Mouse (Mus musculus) neural tube, embryonic 11.5 days (tissue): ENCODE results near the gene Adam15. TPM values are rescaled to one million over a fixed set of nuclear protein-coding genes. Genes with fewer than 3 reads are reported as not detected.

Experiments used
- ATAC-seq: fragments of 200-750 bp; cut with Nextera tagmentation; 2 replicates; pipeline ENCODE4 v1.8.0; 2017; ENCODE audit warnings: moderate number of reproducible peaks, mild to moderate bottlenecking, moderate TSS enrichment, moderate library complexity; ENCODE audit not compliant: insufficient read depth, low FRiP score, low TSS enrichment
- DNase-seq: peaks from one replicate; pipeline ENCODE4 v3.0.0-alpha.2; 2015; ENCODE audit warnings: low spot score
- H3K27ac ChIP-seq: fragments of 300-500 bp; sonication (generic); 2 replicates; pipeline ENCODE4 v1.5.1; 2014; ENCODE audit warnings: low read depth, mild to moderate bottlenecking, low read length
- H3K27me3 ChIP-seq: fragments of 300-500 bp; sonication (generic); 2 replicates; pipeline ENCODE4 v1.6.1; 2014; ENCODE audit warnings: mild to moderate bottlenecking, low read length, mixed read lengths; ENCODE audit not compliant: control insufficient read depth, insufficient read depth
- H3K36me3 ChIP-seq: fragments of 300-500 bp; sonication (generic); 2 replicates; pipeline ENCODE4 v1.6.1; 2014; ENCODE audit warnings: mild to moderate bottlenecking, low read length, moderate library complexity, mixed read lengths; ENCODE audit not compliant: control insufficient read depth, insufficient read depth
- H3K4me1 ChIP-seq: fragments of 300-500 bp; sonication (generic); 2 replicates; pipeline ENCODE4 v1.6.1; 2014; ENCODE audit warnings: low read length, mixed read lengths; ENCODE audit not compliant: control insufficient read depth, insufficient read depth
- H3K4me2 ChIP-seq: fragments of 300-500 bp; sonication (generic); 2 replicates; pipeline ENCODE4 v1.6.1; 2014; ENCODE audit warnings: low read depth, mild to moderate bottlenecking, moderate library complexity
- H3K4me3 ChIP-seq: fragments of 300-500 bp; sonication (generic); 2 replicates; pipeline ENCODE4 v1.5.1; 2014; ENCODE audit warnings: low read depth, low read length
- H3K9ac ChIP-seq: fragments of 300-500 bp; sonication (generic); 2 replicates; pipeline ENCODE4 v1.6.1; 2014; ENCODE audit warnings: mild to moderate bottlenecking, low read length
- H3K9me3 ChIP-seq: fragments of 300-500 bp; sonication (generic); 2 replicates; pipeline ENCODE4 v1.6.1; 2016; ENCODE audit warnings: low read length; ENCODE audit not compliant: control insufficient read depth
- WGBS: fragments of 180-500 bp; shearing (Covaris S2); extraction: QIAGEN DNeasy Blood & Tissue Kit; methylation state at CpG from one replicate; pipeline ENCODE4 v1.1.7; 2014; 5-methylcytosine and 5-hydroxymethylcytosine counted together
- polyA plus RNA-seq: library from polyadenylated mRNA; unstranded; fragments of >200 nt; fragmentation: Nextera tagmentation; extraction: Ambion mirVana; gene quantifications from 2 replicates; pipeline ENCODE4 v1.2.1, GENCODE M21; 2014

The Adam15 gene
- polyA plus RNA-seq, 1 experiment from 2014 or later, result 18.3 TPM

GRCm38 (mm10) chr3:89385451-89385850, 35.7 kb upstream of the Adam15 start:
- Histone ChIP-seq H3K36me3 (no peaks in the 10 kb centered on the region), H3K4me1 (no peaks in the 10 kb centered on the region), H3K4me2 (no peak overlapping the region), H3K27me3 (no peaks in the 10 kb centered on the region), H3K9ac (no peak overlapping the region), H3K27ac (no peak overlapping the region), H3K9me3 (no peaks in the 10 kb centered on the region), H3K4me3 (no peak overlapping the region)
- ATAC-seq (no peak), DNase-seq (no peak)
- WGBS, result 59% methylated on average over 11 of the region's 11 CpGs

GRCm38 (mm10) chr3:89384331-89385076, 34.7 kb upstream of the Adam15 start:
- no peak overlapping the region for H3K27ac ChIP-seq
- no peak for DNase-seq

DNA sequence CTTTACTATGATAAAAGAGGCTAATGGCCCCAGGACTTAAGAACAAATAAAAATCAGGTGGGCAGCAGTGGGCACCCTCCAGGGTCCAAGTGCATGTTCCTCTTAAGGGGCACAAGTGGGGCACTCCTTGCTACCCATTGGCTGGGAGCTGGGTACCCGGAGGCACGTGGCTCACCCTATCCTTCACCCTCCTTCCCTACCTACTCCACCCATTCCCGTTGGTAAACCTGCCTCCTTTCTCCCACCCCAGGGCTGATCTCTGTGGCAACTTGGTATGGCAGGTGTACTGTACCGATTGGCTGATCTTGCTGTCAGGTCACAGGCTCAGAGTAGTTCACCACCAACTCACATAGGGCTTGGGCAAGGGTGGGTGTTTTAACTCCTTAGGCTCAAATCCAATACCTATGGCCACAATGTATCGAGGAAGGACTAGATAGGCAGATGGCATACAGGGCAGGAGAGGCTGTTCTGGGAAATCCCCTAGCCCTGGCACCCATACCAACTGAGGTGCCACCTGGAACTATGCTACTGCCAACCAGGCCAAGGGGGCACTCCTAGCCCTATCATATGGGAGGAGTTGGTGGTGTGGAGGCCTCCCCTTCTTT, 34.0 kb upstream of the Adam15 start:
- Histone ChIP-seq H3K4me2 (no peak overlapping the region), H3K36me3 (no peaks in the 10 kb centered on the region), H3K9me3 (no peaks in the 10 kb centered on the region), H3K9ac (no peak overlapping the region), H3K27ac (no peak overlapping the region), H3K4me3 (no peak overlapping the region), H3K27me3 (no peaks in the 10 kb centered on the region), H3K4me1 (no peaks in the 10 kb centered on the region)
- 83% methylated on average over 5 of the region's 5 CpGs for WGBS
- ATAC-seq (no peak), DNase-seq (no peak)

More at GRCm38 (mm10) chr3:89384331-89385076, 34.7 kb upstream of the Adam15 start:
- Histone ChIP-seq H3K27me3 (no peaks in the 10 kb centered on the region), H3K4me2 (no peak overlapping the region), H3K9ac (no peak overlapping the region), H3K4me3 (no peak overlapping the region), H3K9me3 (no peaks in the 10 kb centered on the region), H3K4me1 (no peaks in the 10 kb centered on the region), H3K36me3 (no peaks in the 10 kb centered on the region)
- no peak for ATAC-seq
- 74% methylated on average over 9 of the region's 12 CpGs for WGBS

- Histone ChIP-seq H3K27me3 (no peaks in the 10 kb centered on the region), H3K4me2 (no peak overlapping the region), H3K4me1 (no peaks in the 10 kb centered on the region), H3K9me3 (no peaks in the 10 kb centered on the region), H3K9ac (no peak overlapping the region), H3K27ac (no peak overlapping the region), H3K4me3 (no peak overlapping the region), H3K36me3 (no peaks in the 10 kb centered on the region)
- WGBS, result 86% methylated on average over 5 of the region's 5 CpGs
- ATAC-seq (no peak), DNase-seq (no peak)
Measured at GRCm38 (mm10) chr3:89382950-89383349, 33.2 kb upstream of the Adam15 start.

DNA sequence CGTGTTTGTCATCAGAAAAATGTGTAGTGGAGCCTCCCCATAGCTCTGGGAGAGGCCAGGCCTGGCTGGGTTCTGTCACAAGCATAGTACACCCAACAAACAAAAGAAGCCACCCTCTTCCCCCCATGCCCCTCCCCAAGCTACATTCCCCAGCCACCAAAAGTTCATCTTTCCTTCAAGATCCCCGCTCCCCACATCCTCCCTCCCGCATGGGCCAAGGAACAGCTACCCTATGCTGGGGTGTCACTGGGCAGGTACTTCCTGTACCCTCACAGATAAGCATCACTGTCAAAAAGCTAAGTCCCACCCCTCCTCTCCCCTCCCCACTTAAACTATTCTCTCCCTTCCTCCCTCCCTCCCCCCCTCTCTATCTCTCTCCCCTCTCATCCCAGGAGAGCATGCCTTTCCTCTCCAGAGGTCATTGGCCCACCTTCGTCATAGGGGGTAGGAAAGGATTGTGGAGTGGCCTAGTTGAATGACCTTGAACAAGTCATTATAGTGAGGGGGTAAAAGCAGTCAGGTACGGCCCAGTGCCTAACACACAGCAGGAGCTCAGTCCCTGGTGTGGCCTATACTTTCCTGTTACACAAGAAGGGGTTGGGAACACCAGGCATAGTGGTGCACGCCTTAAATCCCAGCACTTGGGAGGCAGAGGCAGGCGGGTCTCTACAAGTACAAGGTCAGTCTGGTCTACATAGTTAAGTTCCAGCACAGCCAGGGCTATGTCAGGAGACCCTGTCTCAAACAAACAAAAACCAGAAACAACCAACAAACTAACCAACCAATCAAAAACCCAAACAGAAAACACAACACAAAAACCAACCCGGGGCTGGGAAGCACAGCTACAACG, 32.5 kb upstream of the Adam15 start:
- no peak overlapping the region for H3K4me2 ChIP-seq
- H3K4me1 ChIP-seq, result no peaks in the 10 kb centered on the region
- H3K9ac ChIP-seq, result no peak overlapping the region
- ATAC-seq, result no peak
- no peak overlapping the region for H3K27ac ChIP-seq
- no peak for DNase-seq
- H3K9me3 ChIP-seq, result no peaks in the 10 kb centered on the region
- 86% methylated on average over 9 of the region's 9 CpGs for WGBS
- no peaks in the 10 kb centered on the region for H3K36me3 ChIP-seq
- no peaks in the 10 kb centered on the region for H3K27me3 ChIP-seq
- no peak overlapping the region for H3K4me3 ChIP-seq

- Histone ChIP-seq H3K36me3 (no peaks in the 10 kb centered on the region), H3K9me3 (no peaks in the 10 kb centered on the region), H3K4me2 (no peak overlapping the region), H3K4me3 (no peak overlapping the region), H3K9ac (no peak overlapping the region), H3K27me3 (no peaks in the 10 kb centered on the region), H3K4me1 (no peaks in the 10 kb centered on the region), H3K27ac (no peak overlapping the region)
- ATAC-seq (no peak), DNase-seq (no peak)
- 80% methylated on average over 11 of the region's 11 CpGs for WGBS
Measured at GRCm38 (mm10) chr3:89381233-89381632, 31.4 kb upstream of the Adam15 start.

GRCm38 (mm10) chr3:89380711-89381110, 30.9 kb upstream of the Adam15 start:
- Histone ChIP-seq H3K4me3 (no peak overlapping the region), H3K4me1 (no peaks in the 10 kb centered on the region), H3K36me3 (no peaks in the 10 kb centered on the region), H3K9me3 (no peaks in the 10 kb centered on the region), H3K9ac (no peak overlapping the region), H3K27me3 (no peaks in the 10 kb centered on the region), H3K4me2 (no peak overlapping the region), H3K27ac (no peak overlapping the region)
- DNase-seq (no peak), ATAC-seq (no peak)
- 93% methylated on average over 18 of the region's 18 CpGs for WGBS

- ATAC-seq (no peak), DNase-seq (no peak)
- no peaks in the 10 kb centered on the region for H3K4me1 ChIP-seq
- H3K36me3 ChIP-seq, result no peaks in the 10 kb centered on the region
- H3K4me3 ChIP-seq, result no peak overlapping the region
- 94% methylated on average over 14 of the region's 14 CpGs for WGBS
- no peak overlapping the region for H3K9ac ChIP-seq
- no peak overlapping the region for H3K27ac ChIP-seq
- no peak overlapping the region for H3K4me2 ChIP-seq
- H3K9me3 ChIP-seq, result no peaks in the 10 kb centered on the region
- H3K27me3 ChIP-seq, result no peaks in the 10 kb centered on the region
Measured at GRCm38 (mm10) chr3:89380291-89380690, 30.5 kb upstream of the Adam15 start.
